Mouse (Mus musculus): ENCODE results near the gene Tppp2. TPM values are rescaled to one million over a fixed set of nuclear protein-coding genes. Genes with fewer than 3 reads are reported as not detected.
"Not testable (repeated sequence)": the region's sequence is repeated elsewhere in the genome, so short reads cannot be mapped to it uniquely, and the experiment has no call there.

Gene Tppp2
- polyA plus RNA-seq, 1 experiment: not detected

GRCm38 (mm10) chr14:51921759-51922570 lies 3.7 kb downstream of the Tppp2 start:
- H3K27ac ChIP-seq (ENCODE audit: insufficient read depth, low read length): no peak overlapping the region
- TF ChIP-seq CTCF (IDR thresholded peaks at IDR 0.05; ENCODE audit: borderline replicate concordance, insufficient read depth, low read depth, low read length): no peak
- TF ChIP-seq POLR2A (IDR thresholded peaks at IDR 0.05; ENCODE audit: borderline replicate concordance, insufficient read depth, low read length): no peak
- H3K4me1 ChIP-seq (ENCODE audit: control insufficient read depth, insufficient read depth, low read length): no peaks in the 10 kb centered on the region
- WGBS: 26% methylated on average over 16 of the region's 16 CpGs
- peak in 1 of 2 experiments; percentile 54 for DNase-seq
- H3K4me3 ChIP-seq (replicated peaks; ENCODE audit: insufficient read depth, low read depth, low read length): no peak overlapping the region
- H3K27me3 ChIP-seq (ENCODE audit: control insufficient read depth, insufficient read depth, low read length): no peaks in the 10 kb centered on the region

GRCm38 (mm10) chr14:51922571-51922865 lies 4.3 kb downstream of the Tppp2 start, which contains the start of gene Rnase13:
Gene Rnase13 (minus strand): TSS chr14:51922773.
- H3K4me3 ChIP-seq (replicated peaks; ENCODE audit: insufficient read depth, low read depth, low read length): no peak within 1 kb of the TSS
- H3K27ac ChIP-seq (ENCODE audit: insufficient read depth, low read length): no peak within 1 kb of the TSS
- TF ChIP-seq CTCF (IDR thresholded peaks at IDR 0.05; ENCODE audit: borderline replicate concordance, insufficient read depth, low read depth, low read length) (no peak), POLR2A (IDR thresholded peaks at IDR 0.05; ENCODE audit: borderline replicate concordance, insufficient read depth, low read length) (no peak)
- WGBS: 35% methylated on average over 7 of the region's 7 CpGs
- no peaks in the 10 kb centered on the region for H3K27me3 ChIP-seq (ENCODE audit: control insufficient read depth, insufficient read depth, low read length)
- no peaks in the 10 kb centered on the region for H3K4me1 ChIP-seq (ENCODE audit: control insufficient read depth, insufficient read depth, low read length)
- no peak for DNase-seq

GRCm38 (mm10) chr14:51922910-51923309 lies 4.7 kb downstream of the Tppp2 start:
- no peaks in the 10 kb centered on the region for H3K4me1 ChIP-seq (ENCODE audit: control insufficient read depth, insufficient read depth, low read length)
- 88% methylated on average over 2 of the region's 2 CpGs for WGBS
- H3K27ac ChIP-seq (ENCODE audit: insufficient read depth, low read length): no peak overlapping the region
- TF ChIP-seq CTCF (IDR thresholded peaks at IDR 0.05; ENCODE audit: borderline replicate concordance, insufficient read depth, low read depth, low read length): no peak
- no peaks in the 10 kb centered on the region for H3K27me3 ChIP-seq (ENCODE audit: control insufficient read depth, insufficient read depth, low read length)
- no peak overlapping the region for H3K4me3 ChIP-seq (replicated peaks; ENCODE audit: insufficient read depth, low read depth, low read length)
- DNase-seq: no peak

GRCm38 (mm10) chr14:51923492-51923891 lies 5.3 kb downstream of the Tppp2 start:
- Histone ChIP-seq H3K27ac (ENCODE audit: insufficient read depth, low read length) (no peak overlapping the region), H3K27me3 (ENCODE audit: control insufficient read depth, insufficient read depth, low read length) (no peaks in the 10 kb centered on the region), H3K4me3 (replicated peaks; ENCODE audit: insufficient read depth, low read depth, low read length) (no peak overlapping the region), H3K4me1 (ENCODE audit: control insufficient read depth, insufficient read depth, low read length) (no peaks in the 10 kb centered on the region)
- TF ChIP-seq POLR2A (IDR thresholded peaks at IDR 0.05; ENCODE audit: borderline replicate concordance, insufficient read depth, low read length) (no peak), CTCF (IDR thresholded peaks at IDR 0.05; ENCODE audit: borderline replicate concordance, insufficient read depth, low read depth, low read length) (no peak)
- 76% methylated on average over 4 of the region's 4 CpGs for WGBS
- no peak for DNase-seq

- not testable (repeated sequence) for H3K4me1 ChIP-seq (ENCODE audit: control insufficient read depth, insufficient read depth, low read length); H3K27ac ChIP-seq (ENCODE audit: insufficient read depth, low read length); H3K27me3 ChIP-seq (ENCODE audit: control insufficient read depth, insufficient read depth, low read length); H3K4me3 ChIP-seq (replicated peaks; ENCODE audit: insufficient read depth, low read depth, low read length); DNase-seq
- WGBS: 93% methylated on average over 11 of the region's 11 CpGs
These were observed 8.7 kb downstream of the Tppp2 start for GRCm38 (mm10) chr14:51926930-51927329.

GRCm38 (mm10) chr14:51929309-51929943 lies 11.2 kb downstream of the Tppp2 start:
- no peaks in the 10 kb centered on the region for H3K4me1 ChIP-seq (ENCODE audit: control insufficient read depth, insufficient read depth, low read length)
- DNase-seq: peak in 1 of 2 experiments; percentile 41
- no peak overlapping the region for H3K4me3 ChIP-seq (replicated peaks; ENCODE audit: insufficient read depth, low read depth, low read length)
- TF ChIP-seq CTCF (IDR thresholded peaks at IDR 0.05; ENCODE audit: borderline replicate concordance, insufficient read depth, low read depth, low read length) (no peak), POLR2A (IDR thresholded peaks at IDR 0.05; ENCODE audit: borderline replicate concordance, insufficient read depth, low read length) (no peak)
- H3K27me3 ChIP-seq (ENCODE audit: control insufficient read depth, insufficient read depth, low read length): no peaks in the 10 kb centered on the region
- 26% methylated on average over 8 of the region's 8 CpGs for WGBS
- H3K27ac ChIP-seq (ENCODE audit: insufficient read depth, low read length): peak overlapping the region; percentile 0; the same call in 1 of the 2 replicates

GRCm38 (mm10) chr14:51929968-51930367 lies 11.7 kb downstream of the Tppp2 start:
- 29% methylated on average over 9 of the region's 9 CpGs for WGBS
- Histone ChIP-seq H3K4me1 (ENCODE audit: control insufficient read depth, insufficient read depth, low read length) (no peaks in the 10 kb centered on the region), H3K27me3 (ENCODE audit: control insufficient read depth, insufficient read depth, low read length) (no peaks in the 10 kb centered on the region), H3K4me3 (replicated peaks; ENCODE audit: insufficient read depth, low read depth, low read length) (no peak overlapping the region), H3K27ac (ENCODE audit: insufficient read depth, low read length) (peak overlapping the region; percentile 0; the same call in 1 of the 2 replicates)
- TF ChIP-seq CTCF (IDR thresholded peaks at IDR 0.05; ENCODE audit: borderline replicate concordance, insufficient read depth, low read depth, low read length): no peak
- TF ChIP-seq POLR2A (IDR thresholded peaks at IDR 0.05; ENCODE audit: borderline replicate concordance, insufficient read depth, low read length): no peak
- no peak for DNase-seq

GRCm38 (mm10) chr14:51930824-51931223 lies 12.6 kb downstream of the Tppp2 start:
- Histone ChIP-seq H3K27me3 (ENCODE audit: control insufficient read depth, insufficient read depth, low read length) (no peaks in the 10 kb centered on the region), H3K27ac (ENCODE audit: insufficient read depth, low read length) (no peak overlapping the region), H3K4me3 (replicated peaks; ENCODE audit: insufficient read depth, low read depth, low read length) (no peak overlapping the region), H3K4me1 (ENCODE audit: control insufficient read depth, insufficient read depth, low read length) (no peaks in the 10 kb centered on the region)
- DNase-seq: peak; percentile 45 to 59
- TF ChIP-seq CTCF (IDR thresholded peaks at IDR 0.05; ENCODE audit: borderline replicate concordance, insufficient read depth, low read depth, low read length) (peak; percentile 73), POLR2A (IDR thresholded peaks at IDR 0.05; ENCODE audit: borderline replicate concordance, insufficient read depth, low read length) (no peak)
- 36% methylated on average over 5 of the region's 5 CpGs for WGBS
